Mouse (Mus musculus) right cerebral cortex, postnatal 36 days (tissue): ENCODE measurements at regions not wholly inside any gene's neighbourhood (a gene's known extent, or its start where the extent isn't known, plus 50 kb on each side); places are given as distances from the start of the nearest gene placed in this dataset.

Source experiments
- DNase-seq, 2 experiments: peaks; one replicate each; pipeline ENCODE4 v3.0.0; 2022; ENCODE audit warnings: low spot score in 2 of 2, mixed read lengths in 1 of 2

DNA sequence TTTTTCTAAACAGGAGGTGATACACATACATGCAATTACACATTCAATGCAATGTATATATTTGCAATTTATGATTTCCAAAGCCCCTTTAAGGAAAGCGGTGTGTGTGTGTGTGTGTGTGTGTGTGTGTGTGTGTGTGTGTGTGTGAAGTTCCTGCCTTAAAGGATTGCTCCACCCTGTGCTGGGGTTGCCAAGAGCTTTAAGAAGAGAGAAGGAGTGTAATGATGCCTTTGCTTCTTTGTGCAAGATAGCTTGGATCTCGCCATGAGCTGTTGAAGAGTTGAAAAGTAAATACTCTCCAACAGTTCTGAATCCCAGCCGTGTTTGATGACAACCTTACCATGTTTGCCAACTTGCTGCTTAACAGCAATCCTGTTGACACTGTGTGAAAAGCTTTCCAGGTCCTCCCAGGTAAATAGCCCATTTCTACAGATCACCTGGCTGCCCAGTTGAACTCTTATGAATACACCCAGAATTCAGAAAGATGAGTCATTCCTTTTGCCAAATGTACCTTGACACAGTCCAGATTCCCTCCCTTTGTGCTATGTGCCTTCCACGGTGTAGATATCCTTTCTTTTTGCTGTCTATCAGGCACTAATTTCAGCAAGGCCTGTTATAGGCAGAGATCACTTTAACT is 216.3 kb downstream of the Ikzf2 start:
- no peak for DNase-seq

DNA sequence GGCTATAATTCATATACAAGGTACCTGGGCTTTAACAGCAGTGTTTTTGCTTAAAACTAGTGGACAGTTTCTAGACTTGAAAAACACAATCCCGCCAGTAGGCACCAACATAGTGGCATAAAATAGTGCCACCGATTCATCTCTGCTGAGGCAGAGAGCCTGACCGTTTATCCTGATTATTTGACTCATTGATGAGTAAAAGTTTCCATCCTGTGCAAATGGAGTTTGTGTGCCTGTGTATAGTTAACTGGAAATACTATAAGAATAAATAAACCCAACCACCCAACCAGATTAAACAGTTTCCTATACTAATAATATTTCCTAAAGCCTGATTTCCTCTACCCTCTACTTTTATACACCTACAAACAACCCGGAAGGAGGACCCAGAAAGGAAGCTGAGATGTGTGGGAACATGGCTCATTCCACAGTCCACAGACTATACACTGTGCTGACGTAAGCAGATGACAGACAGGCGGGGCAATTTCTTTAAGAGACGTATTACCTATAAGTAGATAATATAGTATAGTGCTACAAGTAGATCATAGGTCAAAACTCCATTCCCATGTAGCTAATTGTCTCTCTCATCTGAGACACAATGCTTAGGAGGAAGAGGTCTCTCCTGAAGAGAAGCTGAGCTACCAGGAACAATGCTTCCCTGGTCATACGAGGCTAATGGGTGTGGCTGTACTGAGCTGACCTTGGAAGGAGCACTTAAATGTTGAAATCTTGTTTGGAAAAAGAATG is 217.7 kb downstream of the Ikzf2 start:
- DNase-seq: no peak

DNA sequence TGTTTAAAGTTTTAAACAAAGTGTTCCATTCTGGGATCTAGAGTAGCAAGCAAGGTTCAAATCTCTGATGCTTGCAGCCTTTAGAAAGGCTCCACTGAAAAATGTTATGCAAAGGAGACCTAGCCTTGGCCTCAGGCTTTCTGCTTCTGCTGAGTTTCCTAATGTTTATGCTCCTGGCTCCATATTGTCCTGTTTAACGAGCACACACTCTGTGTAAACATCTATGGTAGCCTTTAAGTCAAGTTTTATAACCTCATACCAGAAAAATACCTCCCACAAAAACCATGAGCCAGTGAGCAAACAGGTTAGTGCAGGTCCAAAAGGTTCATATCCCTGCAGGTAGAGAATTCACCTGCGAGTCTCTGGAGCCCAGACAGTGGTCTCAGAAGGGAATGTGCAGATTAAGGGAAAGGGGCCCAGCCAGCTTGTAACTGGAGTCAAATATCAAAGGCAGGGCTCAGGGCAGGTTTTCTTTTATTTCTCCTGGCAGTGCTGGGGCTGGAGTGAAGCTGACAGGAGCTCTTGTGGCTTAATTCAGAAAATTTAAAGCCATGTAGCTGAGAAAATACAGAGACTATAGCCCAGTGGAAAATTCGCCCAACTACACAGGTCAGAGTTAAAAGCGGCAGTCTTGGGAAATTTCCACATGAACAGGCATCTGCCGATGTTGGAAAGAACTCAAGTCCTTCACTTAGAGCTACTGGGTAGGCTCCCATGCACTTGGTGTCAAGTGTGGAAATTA is 220.3 kb downstream of the Ikzf2 start:
- DNase-seq: no peak

DNA sequence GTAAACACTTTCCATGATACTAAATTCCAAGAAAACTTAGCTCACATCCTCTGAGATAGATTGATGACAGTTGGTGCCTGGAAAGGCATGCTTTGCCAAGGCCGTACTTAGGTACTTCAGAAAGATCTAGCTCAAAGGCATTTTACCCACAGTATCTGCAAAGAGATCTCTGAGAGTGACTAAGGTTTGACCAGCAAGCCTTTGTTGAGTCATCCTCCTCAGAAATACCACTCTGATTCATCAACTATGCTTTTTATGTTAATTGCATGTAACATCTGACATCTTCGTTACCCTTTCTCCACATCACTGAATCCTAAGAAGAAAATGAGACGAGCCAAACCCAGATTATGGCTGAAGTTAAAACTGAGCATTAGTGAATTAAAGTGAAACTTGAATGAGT is 225.9 kb downstream of the Ikzf2 start:
- no peak for DNase-seq

DNA sequence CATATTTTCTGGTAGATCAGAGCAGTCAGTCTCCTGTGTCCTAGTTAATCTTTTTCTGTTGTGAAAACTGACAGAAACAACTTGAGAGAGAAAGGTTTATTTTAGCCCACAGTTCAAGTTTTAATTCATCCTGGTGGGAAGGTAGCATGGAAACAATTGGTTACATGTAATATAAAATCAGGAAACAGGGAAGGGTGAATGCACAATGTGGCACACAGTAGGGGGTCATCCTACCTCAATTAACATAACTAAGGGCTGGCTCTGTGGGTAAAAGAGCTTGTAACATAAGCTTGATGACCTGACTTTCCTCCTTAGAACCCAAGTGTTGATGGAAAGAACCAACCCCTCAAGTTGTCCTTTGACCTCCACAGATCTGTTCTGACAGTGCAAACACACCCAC is 227.1 kb downstream of the Ikzf2 start:
- no peak for DNase-seq

DNA sequence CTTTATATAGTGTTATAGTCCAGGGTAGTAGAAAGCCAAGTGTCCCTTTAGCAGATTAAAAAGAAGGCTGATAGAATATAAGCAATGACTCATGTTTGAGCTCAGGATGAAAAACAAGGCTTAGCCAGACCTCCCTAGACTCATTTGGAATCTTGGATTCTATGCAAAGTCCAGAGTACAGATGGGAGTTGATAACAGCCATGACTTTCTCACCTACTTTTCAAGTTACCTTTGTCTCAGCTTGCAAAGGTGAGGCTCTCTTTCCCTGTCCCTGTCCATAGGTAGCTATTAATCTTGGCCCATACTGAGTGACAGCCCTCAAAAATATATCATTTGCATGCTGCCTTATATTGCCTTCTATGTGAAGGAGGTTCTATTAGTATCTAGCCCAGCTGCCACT is 229.6 kb downstream of the Ikzf2 start:
- no peak for DNase-seq

DNA sequence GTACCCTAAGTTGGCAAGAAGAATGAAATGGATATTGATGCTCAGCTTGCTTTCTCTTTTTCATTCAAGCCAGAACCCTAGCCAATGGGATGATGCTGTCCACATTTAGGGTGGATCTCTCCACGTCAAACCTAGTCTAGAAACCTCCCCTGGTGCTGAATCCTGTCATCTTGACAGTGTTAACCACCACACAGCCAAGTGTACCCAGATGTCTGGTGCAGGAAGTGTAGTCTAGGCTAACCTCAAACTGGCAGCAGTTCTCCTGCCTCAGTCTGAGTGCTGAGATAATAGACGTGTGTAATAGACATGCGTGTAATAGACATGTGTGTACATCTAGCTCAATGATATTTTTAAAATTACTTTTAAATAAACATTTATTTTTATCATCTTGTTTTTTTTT is 233.1 kb downstream of the Ikzf2 start:
- DNase-seq: no peak

DNA sequence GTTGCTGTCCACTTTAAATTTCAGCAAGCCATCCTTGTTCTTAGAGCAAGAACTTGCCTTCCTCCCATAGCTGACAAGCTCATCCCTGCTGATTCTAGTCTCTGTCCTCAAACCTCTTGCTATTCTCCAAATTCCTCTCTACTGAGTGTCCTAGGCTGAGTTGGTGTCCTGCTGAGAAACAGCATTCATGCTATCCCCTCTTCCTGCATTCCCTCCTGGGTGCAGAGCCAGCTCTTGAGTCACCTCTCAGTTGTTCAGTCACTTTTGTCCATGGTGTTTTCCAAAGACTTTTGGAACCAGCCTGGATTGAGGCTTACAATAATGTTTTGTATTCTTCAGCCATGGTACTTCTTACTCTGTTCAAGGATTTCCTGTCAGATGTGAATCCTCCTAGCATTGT is 234.1 kb downstream of the Ikzf2 start:
- DNase-seq: no peak

DNA sequence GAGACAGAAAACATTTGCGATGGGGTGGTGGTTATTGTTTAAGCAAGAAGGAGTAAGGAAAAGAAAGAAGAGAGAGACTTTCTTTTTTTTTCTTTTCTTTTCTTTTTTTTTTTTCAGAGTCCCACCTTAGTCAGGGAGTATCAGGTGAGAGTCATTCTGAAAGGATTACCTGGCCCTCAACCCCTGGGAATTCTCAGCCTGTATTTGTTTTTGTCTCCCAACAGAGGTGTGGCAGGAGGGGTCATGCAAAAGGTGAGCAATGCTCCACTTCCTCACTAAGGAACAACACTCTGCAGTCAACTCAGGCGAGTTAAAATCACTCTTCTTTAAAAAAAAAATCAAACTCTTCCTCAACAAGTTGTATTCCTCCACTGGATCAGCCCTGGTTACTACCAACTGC is 236.6 kb downstream of the Ikzf2 start:
- DNase-seq: no peak

DNA sequence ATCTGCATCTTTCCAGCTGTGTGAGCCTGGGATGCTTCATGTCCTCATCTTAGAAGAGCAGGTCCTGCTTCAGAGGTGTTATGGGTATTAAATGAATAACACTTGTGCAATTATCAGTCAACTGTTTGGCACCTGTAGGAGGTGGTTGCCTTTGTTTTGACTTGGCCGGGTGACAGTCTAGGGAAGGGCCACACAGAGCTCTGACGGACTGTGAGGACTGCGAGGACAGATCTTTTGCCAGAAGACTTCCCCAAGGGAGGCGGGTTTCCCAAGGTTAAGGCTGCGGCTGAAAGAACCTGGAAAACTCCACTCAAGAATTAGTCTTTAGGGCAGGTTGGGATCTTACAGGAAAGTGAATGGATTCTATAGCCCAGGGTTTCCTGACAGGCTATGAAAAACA is 239.8 kb downstream of the Ikzf2 start:
- DNase-seq: no peak

DNA sequence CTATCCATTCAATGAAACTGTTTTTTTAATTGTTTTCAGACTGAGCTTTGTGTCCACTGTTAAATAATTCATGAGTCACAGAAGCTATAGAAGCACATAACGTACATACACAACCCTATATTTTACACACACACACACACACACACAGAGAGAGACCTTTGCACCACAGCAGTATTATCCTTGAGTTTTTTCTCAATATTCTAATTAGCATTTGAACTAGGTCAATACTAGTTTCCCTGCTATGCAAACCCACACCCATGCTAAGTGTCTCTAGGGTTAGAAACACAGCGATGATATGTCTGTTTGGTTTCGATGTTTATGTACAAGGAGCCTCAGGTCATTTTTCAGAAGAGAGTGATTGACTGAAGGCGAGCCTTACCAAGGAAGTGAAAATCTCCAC is 242.3 kb downstream of the Ikzf2 start:
- DNase-seq: no peak

DNA sequence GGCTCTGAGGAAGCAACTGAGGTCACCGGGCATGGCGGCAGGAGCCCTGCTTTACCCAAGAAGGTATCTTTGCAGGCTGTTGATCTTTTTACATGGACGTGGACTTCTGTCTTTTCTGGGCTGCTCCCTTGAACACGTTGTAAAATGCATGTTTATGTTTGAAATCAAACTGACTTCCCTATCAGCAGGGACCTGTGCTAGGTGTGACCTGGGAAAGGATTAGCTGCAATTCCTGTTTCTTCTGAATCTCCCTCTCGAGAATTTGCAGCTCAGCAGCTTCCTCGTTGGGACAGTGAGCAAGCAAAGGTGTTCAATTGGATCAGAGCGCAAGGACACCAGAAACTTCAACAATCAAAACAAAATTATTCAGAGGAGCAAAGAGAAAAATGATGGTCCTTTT is 243.6 kb downstream of the Ikzf2 start:
- no peak for DNase-seq

DNA sequence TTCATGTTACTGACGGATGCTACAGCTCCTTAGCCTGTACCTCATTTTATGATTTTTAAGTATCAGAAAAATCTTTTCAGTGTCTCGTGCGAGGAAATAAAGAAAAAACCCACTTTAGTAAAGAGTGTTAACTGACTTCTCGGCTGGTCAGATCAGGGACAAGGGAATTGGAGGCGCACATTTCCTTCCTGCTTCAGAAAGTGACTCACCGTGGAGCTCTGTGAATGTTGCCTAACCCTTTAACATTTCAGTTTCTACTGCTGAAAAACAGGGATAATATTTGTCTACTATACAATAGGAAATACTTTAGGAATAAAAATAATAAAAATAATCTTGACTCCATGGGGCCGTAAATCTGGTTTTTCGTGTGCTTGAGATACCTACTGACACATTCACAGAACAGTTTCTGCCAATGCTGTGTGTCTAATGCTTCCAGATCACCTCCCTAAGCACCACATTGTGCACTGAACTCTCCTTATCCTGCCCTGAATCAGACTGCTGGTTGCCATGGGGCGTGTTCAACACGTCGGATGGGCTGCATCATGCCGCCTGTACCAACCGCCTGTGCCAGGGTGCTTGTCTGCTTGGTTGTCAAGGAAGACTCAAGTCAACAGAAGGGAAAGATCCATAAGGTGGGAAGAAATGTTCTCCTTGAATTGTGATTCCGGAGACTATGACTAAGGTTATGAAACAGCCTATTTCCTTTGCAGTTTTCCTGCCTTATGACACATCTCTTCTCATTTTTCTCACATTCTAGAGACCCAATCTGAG is 246.3 kb downstream of the Ikzf2 start:
- DNase-seq: peak in 1 of 2 experiments; percentile 20

DNA sequence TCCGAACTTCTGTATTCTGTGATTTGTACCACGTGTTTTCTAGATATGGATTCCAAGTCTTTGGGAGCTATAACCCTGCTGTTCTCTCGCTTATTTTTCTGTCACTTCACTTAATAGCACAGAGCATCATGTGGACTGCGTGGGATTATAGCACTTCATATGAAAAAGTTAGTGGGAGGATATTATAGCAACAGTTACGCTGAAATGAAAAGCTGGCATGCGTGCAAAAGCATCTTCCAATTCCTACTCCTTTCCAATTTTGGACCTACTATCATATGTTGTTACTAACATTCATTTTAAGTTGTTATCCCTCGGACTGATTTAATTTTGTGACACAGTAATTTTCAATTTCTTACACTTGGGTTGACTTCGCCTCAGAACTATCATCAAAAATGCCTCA is 250.0 kb downstream of the Ikzf2 start:
- peak; percentile 14 to 22 for DNase-seq

DNA sequence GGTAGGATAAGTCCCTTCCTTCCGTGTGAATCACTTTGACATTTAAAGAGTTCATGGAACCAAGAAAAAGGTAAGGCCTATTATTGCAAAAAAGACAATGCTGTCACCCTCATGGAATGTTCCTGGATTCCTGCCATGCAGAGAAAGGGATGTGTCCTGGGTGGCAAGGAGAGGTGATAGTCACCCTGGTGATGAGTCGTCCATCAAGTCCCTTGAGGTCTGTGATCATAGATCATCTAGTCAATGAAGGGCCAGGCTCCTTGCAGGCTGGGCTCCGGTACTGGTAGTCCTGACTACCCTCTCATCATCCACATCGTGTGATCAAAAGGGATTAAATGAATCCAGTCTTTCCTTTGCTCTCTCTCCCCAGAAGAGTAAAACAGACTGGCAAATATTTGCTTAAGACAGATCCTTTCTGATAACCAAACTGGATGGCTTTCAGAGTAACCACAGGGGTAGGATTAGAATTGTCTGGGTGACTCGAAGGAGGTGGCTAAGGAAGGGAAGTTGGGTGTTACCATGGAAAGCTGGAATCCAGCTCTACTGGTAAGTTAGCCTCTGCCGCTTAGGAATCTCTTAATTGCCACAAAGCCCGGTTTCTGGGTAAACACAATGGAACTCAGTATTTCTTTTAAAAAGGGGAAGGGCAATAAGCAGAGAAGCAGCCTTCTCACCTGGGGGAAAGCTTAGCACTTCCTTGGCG is 253.2 kb downstream of the Ikzf2 start:
- no peak for DNase-seq

DNA sequence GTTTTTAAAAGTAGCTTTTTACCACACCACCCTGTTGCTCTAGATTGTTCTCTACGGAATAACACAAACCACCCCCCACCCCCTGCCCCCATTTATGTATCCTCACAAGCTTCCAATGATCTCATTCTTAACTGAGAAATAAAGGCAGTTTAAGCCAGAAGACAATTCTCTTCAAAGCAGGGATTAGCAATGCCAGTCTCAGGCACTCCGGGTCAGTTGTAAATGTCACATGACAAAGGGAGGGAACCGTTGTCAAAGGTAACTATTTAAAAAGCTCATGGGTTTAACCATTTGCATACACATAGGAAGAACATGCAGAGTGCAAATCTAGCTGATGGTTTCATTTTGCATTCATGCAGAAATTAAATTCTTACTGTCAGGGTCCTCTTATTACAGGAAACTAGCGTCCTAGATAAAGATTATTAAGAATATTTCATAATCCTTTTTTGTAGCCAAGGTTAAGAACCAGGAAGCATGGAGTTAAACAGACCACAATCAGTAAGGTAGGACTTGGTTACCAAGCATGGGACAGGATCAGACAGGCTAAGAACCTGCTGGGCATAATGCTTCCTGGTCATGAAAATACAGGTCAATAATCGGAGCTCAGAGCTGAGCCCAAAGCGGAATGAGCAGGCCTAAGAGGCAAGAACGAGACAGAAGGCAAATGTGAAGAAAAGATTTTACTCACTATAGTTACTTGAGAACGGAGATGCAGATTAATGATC is 256.2 kb downstream of the Ikzf2 start:
- no peak for DNase-seq

DNA sequence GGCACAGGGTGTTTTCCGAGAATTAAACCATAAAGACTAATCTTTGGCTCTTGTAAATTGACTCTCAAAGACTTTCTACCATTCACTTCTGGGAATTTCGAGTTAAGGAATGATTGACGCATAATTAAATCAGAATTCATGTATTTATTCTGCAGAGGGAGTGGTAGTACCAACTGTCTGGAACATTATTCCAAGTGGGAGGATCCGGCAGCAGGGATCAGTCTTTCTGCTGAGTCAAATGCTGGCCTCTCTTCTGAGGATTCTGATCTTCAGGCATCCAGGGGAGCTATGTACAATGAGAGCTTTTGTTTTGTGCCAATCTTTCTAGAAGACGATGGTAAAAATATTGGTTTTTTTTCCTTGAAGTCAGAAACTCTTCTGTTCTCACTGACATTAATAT is 257.4 kb downstream of the Ikzf2 start:
- no peak for DNase-seq

DNA sequence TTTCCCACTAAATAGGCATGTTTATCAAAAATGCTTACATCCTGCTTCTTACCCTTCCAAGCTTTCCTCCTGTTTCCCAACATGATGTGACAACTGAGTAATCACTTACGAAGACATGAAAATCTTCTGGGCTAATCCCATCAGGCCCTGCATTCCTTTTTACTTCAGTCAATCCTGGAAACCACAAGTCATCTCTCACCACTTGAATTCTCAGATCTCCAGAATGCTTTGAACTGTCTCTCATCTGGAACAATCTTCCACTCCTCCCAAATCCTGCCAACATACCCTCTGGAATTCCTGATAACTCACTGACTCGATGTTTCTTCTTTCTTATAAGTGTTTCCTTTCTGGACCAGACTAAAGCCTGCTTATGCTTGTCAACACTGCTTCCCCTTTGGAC is 289.4 kb downstream of the Ikzf2 start:
- DNase-seq: no peak

DNA sequence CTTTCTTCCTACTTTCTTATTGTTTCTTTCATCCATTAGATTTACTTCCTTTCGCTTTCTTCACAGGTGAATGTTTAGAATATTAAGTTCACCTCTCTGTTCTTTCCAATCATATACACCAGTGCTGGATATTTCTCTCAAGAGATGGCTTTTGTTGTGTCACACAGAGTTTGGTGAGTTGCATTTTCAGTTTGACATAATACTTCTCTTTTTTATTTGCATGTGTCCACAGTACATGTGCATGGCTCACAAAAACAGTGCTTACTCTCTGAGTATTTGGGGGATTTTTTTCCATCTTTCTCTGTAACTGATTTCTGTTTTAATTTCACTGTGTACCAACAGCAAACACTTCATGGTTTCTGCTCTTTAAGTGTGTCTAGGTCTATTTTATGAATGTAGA is 274.5 kb upstream of the Erbb4 start:
- no peak for DNase-seq

DNA sequence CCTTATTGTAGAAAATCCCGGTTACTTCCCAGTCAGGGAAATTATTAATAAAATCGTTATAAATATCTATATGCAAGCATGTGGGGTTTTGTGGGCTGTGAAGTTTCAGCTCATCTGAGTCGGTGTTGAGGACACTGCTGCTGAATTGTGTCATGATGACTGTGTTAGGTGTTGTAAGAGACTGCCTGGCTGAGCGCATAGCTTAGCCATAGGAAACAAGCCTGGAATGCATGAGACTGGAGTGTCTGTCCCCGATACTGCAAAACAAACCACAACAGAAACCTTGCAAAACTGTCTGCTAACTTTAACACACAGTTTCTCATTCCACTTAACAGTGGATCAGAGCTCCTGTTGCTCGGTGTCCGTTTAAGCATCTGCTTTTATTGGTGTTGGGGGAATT is 271.9 kb upstream of the Erbb4 start:
- DNase-seq: no peak
